Mouse (Mus musculus): ENCODE data around the gene Gm13691.
"Not testable (repeated sequence)": the region's sequence is repeated elsewhere in the genome, so short reads cannot be mapped to it uniquely, and the experiment has no call there.

DNA sequence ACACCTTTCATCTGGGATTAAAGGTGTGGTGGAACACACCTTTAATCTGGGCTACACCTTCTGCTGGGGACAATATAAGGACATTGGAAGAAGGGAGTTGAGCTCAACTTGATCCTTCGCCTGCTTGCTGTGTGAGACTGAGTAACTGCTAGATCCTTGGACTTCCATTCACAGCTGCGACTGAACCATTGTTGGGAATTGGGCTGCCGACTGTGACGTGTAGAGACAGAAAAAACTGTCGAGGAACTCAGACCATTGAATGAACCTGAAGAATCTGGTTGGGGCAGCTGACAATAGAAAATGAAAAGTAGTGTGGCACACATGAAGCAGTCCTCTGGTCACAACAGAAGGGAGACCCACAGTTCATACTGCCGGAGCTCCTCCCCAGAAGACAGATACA lies 29.1 kb upstream of the Gm13691 start, which contains the start of gene Gm13693:
- TF ChIP-seq CTCF (IDR thresholded peaks at IDR 0.05; ENCODE audit: low read depth, low read length); POLR2AphosphoS5 (IDR thresholded peaks at IDR 0.05; ENCODE audit: insufficient replicate concordance, low read depth, low read length): not testable (repeated sequence)

Data from G1E (cell line).